Mouse (Mus musculus): ENCODE measurements around the gene Gm17428.
"Not testable (repeated sequence)": the region's sequence is repeated elsewhere in the genome, so short reads cannot be mapped to it uniquely, and the experiment has no call there.

Gm17428 gene

GRCm38 (mm10) chr14:54951587-54951986 lies 25.1 kb upstream of the Gm17428 start:
- DNase-seq (ENCODE audit: low read depth, low spot score): no peak

- no peak for DNase-seq (ENCODE audit: low read depth, low spot score)
Measured at GRCm38 (mm10) chr14:54953664-54954206, 23.0 kb upstream of the Gm17428 start.

- no peak for DNase-seq (ENCODE audit: low read depth, low spot score)
Measured at GRCm38 (mm10) chr14:54954474-54954873, 22.3 kb upstream of the Gm17428 start.

- DNase-seq (ENCODE audit: low read depth, low spot score): no peak
Measured at GRCm38 (mm10) chr14:54955481-54955880, 21.3 kb upstream of the Gm17428 start.

GRCm38 (mm10) chr14:54956533-54956932 lies 20.2 kb upstream of the Gm17428 start:
- no peak for DNase-seq (ENCODE audit: low read depth, low spot score)

GRCm38 (mm10) chr14:54958503-54958902 lies 18.2 kb upstream of the Gm17428 start:
- DNase-seq (ENCODE audit: low read depth, low spot score): no peak

- no peak for DNase-seq (ENCODE audit: low read depth, low spot score)
Measured at GRCm38 (mm10) chr14:54959197-54959596, 17.5 kb upstream of the Gm17428 start.

- DNase-seq (ENCODE audit: low read depth, low spot score): not testable (repeated sequence)
Measured at GRCm38 (mm10) chr14:54959853-54960613, 16.7 kb upstream of the Gm17428 start.

- DNase-seq (ENCODE audit: low read depth, low spot score): no peak
Measured at GRCm38 (mm10) chr14:54960769-54961168, 16.0 kb upstream of the Gm17428 start.

- no peak for DNase-seq (ENCODE audit: low read depth, low spot score)
Measured at GRCm38 (mm10) chr14:54961487-54961886, 15.2 kb upstream of the Gm17428 start.

- DNase-seq (ENCODE audit: low read depth, low spot score): no peak
Measured at GRCm38 (mm10) chr14:54962714-54963113, 14.0 kb upstream of the Gm17428 start.

- DNase-seq (ENCODE audit: low read depth, low spot score): no peak
Measured at GRCm38 (mm10) chr14:54963727-54964126, 13.0 kb upstream of the Gm17428 start.

GRCm38 (mm10) chr14:54965044-54965443 lies 11.7 kb upstream of the Gm17428 start:
- DNase-seq (ENCODE audit: low read depth, low spot score): no peak

- DNase-seq (ENCODE audit: low read depth, low spot score): no peak
Measured at GRCm38 (mm10) chr14:54965631-54966030, 11.1 kb upstream of the Gm17428 start.

- no peak for DNase-seq (ENCODE audit: low read depth, low spot score)
Measured at GRCm38 (mm10) chr14:54966320-54966977, 10.3 kb upstream of the Gm17428 start, which contains the start of gene Myh6. Gene Myh6, minus strand, starts transcription at chr14:54966927.

- DNase-seq (ENCODE audit: low read depth, low spot score): no peak
Measured at GRCm38 (mm10) chr14:54967874-54968273, 8.9 kb upstream of the Gm17428 start.

GRCm38 (mm10) chr14:54968344-54968743 lies 8.4 kb upstream of the Gm17428 start:
- DNase-seq (ENCODE audit: low read depth, low spot score): no peak

GRCm38 (mm10) chr14:54972786-54973185 lies 3.9 kb upstream of the Gm17428 start:
- DNase-seq (ENCODE audit: low read depth, low spot score): not testable (repeated sequence)

- DNase-seq (ENCODE audit: low read depth, low spot score): no peak
Measured at GRCm38 (mm10) chr14:54974068-54974791, 2.5 kb upstream of the Gm17428 start.

- no peak for DNase-seq (ENCODE audit: low read depth, low spot score)
Measured at GRCm38 (mm10) chr14:54978664-54979063, 1.9 kb downstream of the Gm17428 start.

GRCm38 (mm10) chr14:54981934-54982333 lies 5.2 kb downstream of the Gm17428 start:
- DNase-seq (ENCODE audit: low read depth, low spot score): no peak

- DNase-seq (ENCODE audit: low read depth, low spot score): not testable (repeated sequence)
Measured at GRCm38 (mm10) chr14:54988350-54988874, 11.7 kb downstream of the Gm17428 start.
